Mouse (Mus musculus): ENCODE measurements at regions not wholly inside any gene's neighbourhood (a gene's known extent, or its start where the extent isn't known, plus 50 kb on each side); places are given as distances from the start of the nearest gene placed in this dataset.

GRCm38 (mm10) chr3:117520461-117520860 lies 54.2 kb upstream of the Plppr5 start:
- in situ Hi-C loops (cut with MboI; ENCODE audit: low sequenced_read_pairs): no loop called here

GRCm38 (mm10) chr3:117508090-117508489 lies 66.5 kb upstream of the Plppr5 start:
- in situ Hi-C loops (cut with MboI; ENCODE audit: low sequenced_read_pairs): no loop called here

GRCm38 (mm10) chr3:117506151-117506723 lies 68.4 kb upstream of the Plppr5 start:
- in situ Hi-C loops (cut with MboI; ENCODE audit: low sequenced_read_pairs): no loop called here

GRCm38 (mm10) chr3:117501107-117501506 lies 73.5 kb upstream of the Plppr5 start:
- in situ Hi-C loops (cut with MboI; ENCODE audit: low sequenced_read_pairs): no loop called here

- in situ Hi-C loops (cut with MboI; ENCODE audit: low sequenced_read_pairs): no loop called here
Measured at GRCm38 (mm10) chr3:117498138-117498897, 76.3 kb upstream of the Plppr5 start.

GRCm38 (mm10) chr3:117494118-117494517 lies 80.5 kb upstream of the Plppr5 start:
- in situ Hi-C loops (cut with MboI; ENCODE audit: low sequenced_read_pairs): no loop called here

- in situ Hi-C loops (cut with MboI; ENCODE audit: low sequenced_read_pairs): no loop called here
Measured at GRCm38 (mm10) chr3:117487281-117488027, 87.2 kb upstream of the Plppr5 start.

- in situ Hi-C loops (cut with MboI; ENCODE audit: low sequenced_read_pairs): no loop called here
Measured at GRCm38 (mm10) chr3:117486351-117486750, 88.3 kb upstream of the Plppr5 start.

GRCm38 (mm10) chr3:117480131-117480530 lies 94.5 kb upstream of the Plppr5 start:
- in situ Hi-C loops (cut with MboI; ENCODE audit: low sequenced_read_pairs): no loop called here

GRCm38 (mm10) chr3:117459507-117459906 lies 98.8 kb upstream of the Plppr4 start:
- in situ Hi-C loops (cut with MboI; ENCODE audit: low sequenced_read_pairs): no loop called here

GRCm38 (mm10) chr3:117450559-117450958 lies 89.9 kb upstream of the Plppr4 start:
- in situ Hi-C loops (cut with MboI; ENCODE audit: low sequenced_read_pairs): no loop called here

GRCm38 (mm10) chr3:117441887-117442286 lies 81.2 kb upstream of the Plppr4 start:
- in situ Hi-C loops (cut with MboI; ENCODE audit: low sequenced_read_pairs): loop anchor here (25.0 kb wide), 1 partner anchor 330 kb away; no protein-coding TSS in a partner anchor

GRCm38 (mm10) chr3:117440294-117440693 lies 79.6 kb upstream of the Plppr4 start:
- in situ Hi-C loops (cut with MboI; ENCODE audit: low sequenced_read_pairs): loop anchor here (25.0 kb wide), 1 partner anchor 328 kb away; no protein-coding TSS in a partner anchor

- in situ Hi-C loops (cut with MboI; ENCODE audit: low sequenced_read_pairs): loop anchor here (25.0 kb wide), 1 partner anchor 326 kb away; no protein-coding TSS in a partner anchor
Measured at GRCm38 (mm10) chr3:117438473-117439114, 77.9 kb upstream of the Plppr4 start.

- in situ Hi-C loops (cut with MboI; ENCODE audit: low sequenced_read_pairs): no loop called here
Measured at GRCm38 (mm10) chr3:117424526-117424925, 63.9 kb upstream of the Plppr4 start.

GRCm38 (mm10) chr3:117412896-117413747 lies 52.4 kb upstream of the Plppr4 start:
- in situ Hi-C loops (cut with MboI; ENCODE audit: low sequenced_read_pairs): no loop called here

Data from CH12F3 (cell line).